Mouse (Mus musculus): ENCODE measurements around the gene Nupr1l. TPM values are rescaled to one million over a fixed set of nuclear protein-coding genes. Genes with fewer than 3 reads are reported as not detected.

Gene Nupr1l
- polyA plus RNA-seq (2015; fragmentation: Nextera tagmentation; extraction: Ambion mirVana), result 6.3 and 7.2 TPM in 2 replicates

DNA sequence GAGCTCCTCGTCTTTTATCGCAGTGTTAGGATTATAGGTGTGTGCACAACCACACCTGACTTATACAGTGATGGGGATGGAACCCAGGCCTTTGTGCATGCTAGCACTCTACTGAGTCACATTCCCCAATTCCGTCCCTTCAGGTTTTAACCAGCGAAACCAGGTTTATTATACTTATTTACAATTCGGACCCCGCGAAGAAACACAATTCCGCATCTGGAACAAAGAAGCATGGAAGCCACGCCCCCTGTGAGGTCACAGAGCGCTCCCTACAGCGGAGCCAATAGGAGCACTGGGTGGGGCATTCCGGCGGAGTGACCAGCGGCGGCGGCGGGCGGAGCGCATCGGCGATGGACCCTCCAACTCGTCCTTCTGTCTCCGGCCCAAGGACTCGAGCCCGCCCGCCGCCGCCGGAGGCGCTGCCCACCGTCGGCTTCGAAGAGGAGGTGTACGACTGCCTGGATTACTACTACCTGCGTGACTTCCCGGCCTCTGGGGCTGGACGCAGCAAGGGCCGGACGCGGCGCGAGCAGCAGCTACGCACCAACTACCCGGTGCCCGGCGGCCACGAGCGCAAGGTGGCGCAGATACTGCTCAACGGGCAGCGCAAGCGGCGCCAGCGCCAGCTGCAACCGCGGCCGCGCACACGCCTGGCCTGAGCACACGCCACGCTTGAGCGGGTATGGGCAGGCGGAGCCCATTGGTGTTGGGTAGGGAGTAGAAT lies at the start of gene Nupr1l:
Gene Nupr1l, plus strand, starts transcription at position 299 of the 724 bp plus-strand sequence.
- ATAC-seq, result peak; percentile 99
- Histone ChIP-seq H3K27ac (peak within 1 kb of the TSS; percentile 97), H3K4me3 (replicated peaks) (peak within 1 kb of the TSS; percentile 63), H3K4me1 (replicated peaks) (peaks cover 12% of the 10 kb centered on the region), H3K36me3 (0 out of 2 replicates have a peak, but pooled peaks cover 6% of the 10 kb centered on the region), H3K9me3 (no peaks in the 10 kb centered on the region), H3K9ac (replicated peaks) (peak within 1 kb of the TSS; percentile 82), H3K4me2 (replicated peaks) (peak within 1 kb of the TSS; percentile 75), H3K27me3 (no peaks in the 10 kb centered on the region)
- WGBS, result under 1% methylated on average over 63 of the region's 63 CpGs

DNA sequence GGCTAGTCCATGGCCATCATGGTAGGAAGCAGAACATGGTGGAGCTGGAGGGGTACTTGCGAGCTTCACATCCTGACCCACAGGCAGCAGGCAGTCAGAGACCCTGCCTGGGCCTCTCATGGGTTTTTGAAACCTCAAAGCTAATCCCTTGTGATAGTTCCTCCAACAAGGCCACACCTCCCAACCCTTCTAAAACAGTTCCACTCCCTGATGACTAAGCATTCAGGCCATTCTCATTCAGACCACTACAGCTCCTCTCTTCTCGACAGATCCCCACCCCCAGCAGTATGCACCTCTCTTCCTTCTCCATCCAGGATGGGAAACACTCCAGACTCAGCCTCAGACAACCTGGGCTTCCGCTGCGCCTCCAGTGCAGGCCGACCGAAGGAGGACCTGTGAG lies 46.0 kb upstream of the Nupr1l start:
- no peak overlapping the region for H3K4me2 ChIP-seq (replicated peaks)
- H3K36me3 ChIP-seq, result peaks cover 55% of the 10 kb centered on the region
- H3K9ac ChIP-seq (replicated peaks), result no peak overlapping the region
- H3K4me1 ChIP-seq (replicated peaks), result peaks cover 4% of the 10 kb centered on the region; the same call in 1 of the 2 replicates
- H3K4me3 ChIP-seq (replicated peaks), result no peak overlapping the region
- no peaks in the 10 kb centered on the region for H3K9me3 ChIP-seq
- H3K27me3 ChIP-seq, result 0 out of 2 replicates have a peak, but pooled peaks cover 4% of the 10 kb centered on the region
- H3K27ac ChIP-seq, result no peak overlapping the region
- WGBS, result 98% methylated on average over 6 of the region's 6 CpGs
- ATAC-seq, result no peak

DNA sequence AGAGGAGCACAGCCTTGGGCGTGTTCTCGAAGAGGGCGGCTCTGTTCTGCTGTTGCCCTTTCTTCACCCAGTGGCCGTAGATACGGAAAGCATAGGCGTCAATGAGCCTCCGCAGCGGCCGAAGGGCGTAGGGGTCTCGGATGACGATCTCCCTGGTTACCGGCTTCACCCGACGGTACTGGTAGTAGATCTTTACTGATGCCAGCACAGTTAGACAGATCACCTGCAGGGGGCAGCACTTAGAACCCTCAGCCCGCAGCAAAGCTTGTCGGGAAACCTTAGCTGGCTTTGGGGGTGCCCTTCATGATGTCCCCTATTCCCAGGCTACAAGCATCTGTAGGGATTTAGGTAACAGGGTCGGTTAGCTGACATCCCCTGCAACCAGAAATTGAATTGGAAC lies 43.9 kb upstream of the Nupr1l start:
- no peak for ATAC-seq
- no peak overlapping the region for H3K4me2 ChIP-seq (replicated peaks)
- 13% methylated on average over 18 of the region's 18 CpGs for WGBS

DNA sequence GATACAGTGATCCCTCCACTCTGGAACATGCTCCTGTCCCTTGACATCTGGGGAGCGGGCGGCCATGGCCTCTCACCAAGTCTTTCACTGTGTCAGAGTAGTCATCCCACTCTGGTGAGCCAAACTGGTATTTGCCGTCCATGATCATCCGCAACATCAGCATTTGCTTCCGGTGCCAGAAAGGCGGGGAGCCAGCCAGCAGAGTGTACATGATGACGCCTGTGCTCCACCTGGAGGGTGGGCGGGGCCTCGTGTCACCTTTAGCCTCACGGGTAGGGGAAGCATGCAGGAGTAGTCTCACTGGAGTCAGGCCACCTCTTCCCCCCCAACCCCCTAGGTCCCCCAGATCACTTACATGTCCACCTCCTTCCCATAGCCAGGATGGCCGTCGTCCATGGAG lies 42.5 kb upstream of the Nupr1l start:
- H3K27ac ChIP-seq, result no peak overlapping the region
- H3K36me3 ChIP-seq, result peaks cover 22% of the 10 kb centered on the region
- H3K27me3 ChIP-seq, result 0 out of 2 replicates have a peak, but pooled peaks cover 4% of the 10 kb centered on the region
- H3K4me3 ChIP-seq (replicated peaks), result no peak overlapping the region
- H3K4me2 ChIP-seq (replicated peaks), result no peak overlapping the region
- no peak for ATAC-seq
- H3K4me1 ChIP-seq (replicated peaks), result peaks cover 4% of the 10 kb centered on the region; the same call in 1 of the 2 replicates
- H3K9ac ChIP-seq (replicated peaks), result no peak overlapping the region
- 91% methylated on average over 12 of the region's 12 CpGs for WGBS
- H3K9me3 ChIP-seq, result no peaks in the 10 kb centered on the region

More for the DNA sequence above, 43.9 kb upstream of the Nupr1l start:
- H3K4me1 ChIP-seq (replicated peaks), result peaks cover 4% of the 10 kb centered on the region; the same call in 1 of the 2 replicates
- H3K27ac ChIP-seq, result no peak overlapping the region
- H3K9ac ChIP-seq (replicated peaks), result no peak overlapping the region
- H3K27me3 ChIP-seq, result 0 out of 2 replicates have a peak, but pooled peaks cover 4% of the 10 kb centered on the region
- no peak overlapping the region for H3K4me3 ChIP-seq (replicated peaks)
- H3K36me3 ChIP-seq, result peaks cover 36% of the 10 kb centered on the region
- no peaks in the 10 kb centered on the region for H3K9me3 ChIP-seq

DNA sequence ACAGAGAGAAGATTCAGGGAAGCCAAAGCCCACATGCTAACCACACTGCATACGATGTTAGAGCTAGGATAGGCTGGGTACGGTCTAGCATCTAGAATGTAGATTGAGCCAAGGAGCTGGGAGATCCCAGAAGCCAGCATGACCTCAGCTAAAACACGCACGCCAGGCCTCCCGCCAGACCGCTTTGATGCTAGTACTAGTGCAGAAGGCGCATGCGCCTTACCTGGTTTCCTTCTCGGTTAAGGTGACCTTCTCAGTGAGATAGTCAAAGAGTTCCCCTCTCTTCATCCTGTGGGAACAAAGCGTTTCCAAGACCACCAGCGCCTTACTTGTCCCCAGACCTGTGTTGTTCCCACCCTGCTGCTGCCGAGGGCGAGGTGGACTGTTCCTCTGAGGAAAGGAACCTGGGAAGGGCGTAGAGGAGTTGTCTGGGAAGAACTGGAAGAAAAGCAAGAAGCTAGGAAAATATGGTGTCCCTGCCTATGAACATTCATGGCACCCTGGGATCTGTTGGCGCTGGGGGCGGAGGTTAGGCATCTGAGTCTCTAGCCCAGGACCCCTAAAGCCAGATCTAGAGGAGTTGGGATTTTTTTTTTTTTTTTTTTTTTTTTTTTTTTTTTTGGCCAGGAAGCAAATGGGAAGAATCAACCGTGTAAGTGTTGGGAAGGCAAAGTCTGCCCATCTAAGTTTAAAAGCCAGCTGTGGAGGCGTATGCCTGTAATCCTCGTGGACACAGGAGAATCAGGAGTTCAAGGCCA lies 38.9 kb upstream of the Nupr1l start:
- Histone ChIP-seq H3K27ac (no peak overlapping the region), H3K36me3 (no peaks in the 10 kb centered on the region), H3K27me3 (no peaks in the 10 kb centered on the region), H3K4me1 (replicated peaks) (0 out of 2 replicates have a peak, but pooled peaks cover under 1% of the 10 kb centered on the region), H3K4me3 (replicated peaks) (no peak overlapping the region), H3K9me3 (no peaks in the 10 kb centered on the region), H3K9ac (replicated peaks) (no peak overlapping the region), H3K4me2 (replicated peaks) (no peak overlapping the region)
- no peak for ATAC-seq
- 91% methylated on average over 19 of the region's 19 CpGs for WGBS

DNA sequence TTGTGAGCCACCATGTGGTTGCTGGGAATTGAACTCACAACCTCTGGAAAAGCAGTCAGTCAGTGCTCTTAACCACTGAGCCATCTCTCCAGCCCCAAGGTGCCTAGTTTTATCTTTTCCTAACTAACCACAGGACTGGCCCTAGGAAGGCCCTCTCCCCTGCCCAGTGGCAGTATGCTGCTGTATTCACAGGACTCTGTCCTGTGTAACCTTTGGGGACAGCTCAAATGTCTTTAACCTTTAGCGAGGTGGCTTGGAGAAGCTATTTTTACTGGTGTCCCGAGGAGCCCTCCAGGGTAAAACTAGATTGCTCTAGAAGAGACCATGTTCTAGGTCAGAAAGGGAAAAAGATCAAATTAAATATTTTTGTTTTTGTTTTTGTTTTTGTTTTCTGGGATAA lies 37.1 kb upstream of the Nupr1l start:
- Histone ChIP-seq H3K4me3 (replicated peaks) (no peak overlapping the region), H3K36me3 (no peaks in the 10 kb centered on the region), H3K27me3 (no peaks in the 10 kb centered on the region), H3K9ac (replicated peaks) (no peak overlapping the region), H3K4me2 (replicated peaks) (no peak overlapping the region), H3K4me1 (replicated peaks) (no peaks in the 10 kb centered on the region), H3K9me3 (no peaks in the 10 kb centered on the region), H3K27ac (no peak overlapping the region)
- WGBS, result 78% methylated on average over 2 of the region's 2 CpGs
- no peak for ATAC-seq

DNA sequence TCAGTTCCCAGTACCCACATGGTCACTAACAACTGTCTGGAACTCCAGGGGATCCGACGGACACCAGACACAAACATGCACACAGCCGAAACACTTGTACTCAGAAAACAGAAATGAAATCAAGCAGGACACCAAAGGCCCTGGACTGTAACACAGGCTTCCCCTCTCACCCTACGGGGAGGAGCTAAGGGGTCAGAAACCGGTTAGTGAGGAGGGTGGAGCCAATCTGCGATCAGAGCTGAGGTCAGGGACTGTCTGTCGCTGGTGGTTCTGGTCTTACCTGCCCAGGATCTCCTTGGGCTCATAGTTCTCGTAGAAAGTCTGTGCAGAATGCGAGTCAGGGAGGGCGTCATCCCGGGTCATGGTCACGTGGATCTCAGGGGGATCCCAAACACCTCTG lies 34.4 kb upstream of the Nupr1l start:
- 86% methylated on average over 12 of the region's 12 CpGs for WGBS
- Histone ChIP-seq H3K9ac (replicated peaks) (no peak overlapping the region), H3K27ac (no peak overlapping the region), H3K36me3 (no peaks in the 10 kb centered on the region), H3K27me3 (no peaks in the 10 kb centered on the region), H3K4me1 (replicated peaks) (no peaks in the 10 kb centered on the region), H3K4me2 (replicated peaks) (no peak overlapping the region), H3K9me3 (no peaks in the 10 kb centered on the region), H3K4me3 (replicated peaks) (no peak overlapping the region)
- no peak for ATAC-seq

DNA sequence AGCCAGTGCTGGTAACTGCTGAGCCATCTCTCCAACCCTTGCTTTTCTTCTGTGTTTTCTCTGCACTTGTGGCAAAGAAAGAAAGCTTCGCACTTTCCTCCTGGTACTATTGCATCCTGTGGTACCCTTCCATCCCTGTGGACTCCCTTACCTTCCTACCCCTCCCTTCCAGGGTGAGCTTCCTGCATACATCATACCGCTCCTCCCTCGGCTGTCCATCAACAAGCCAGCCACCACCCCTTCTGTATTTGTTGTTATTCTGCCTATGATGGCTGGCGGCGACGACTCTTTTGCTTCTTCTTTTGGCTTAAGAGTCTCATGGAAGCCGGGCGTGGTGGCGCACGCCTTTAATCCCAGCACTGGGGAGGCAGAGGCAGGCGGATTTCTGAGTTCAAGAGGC lies 33.2 kb upstream of the Nupr1l start:
- H3K36me3 ChIP-seq, result peaks cover 3% of the 10 kb centered on the region; the same call in 1 of the 2 replicates
- no peak overlapping the region for H3K9ac ChIP-seq (replicated peaks)
- H3K27ac ChIP-seq, result no peak overlapping the region
- no peaks in the 10 kb centered on the region for H3K4me1 ChIP-seq (replicated peaks)
- WGBS, result 81% methylated on average over 11 of the region's 11 CpGs
- H3K27me3 ChIP-seq, result no peaks in the 10 kb centered on the region
- no peak for ATAC-seq
- H3K4me2 ChIP-seq (replicated peaks), result no peak overlapping the region
- no peaks in the 10 kb centered on the region for H3K9me3 ChIP-seq
- no peak overlapping the region for H3K4me3 ChIP-seq (replicated peaks)

DNA sequence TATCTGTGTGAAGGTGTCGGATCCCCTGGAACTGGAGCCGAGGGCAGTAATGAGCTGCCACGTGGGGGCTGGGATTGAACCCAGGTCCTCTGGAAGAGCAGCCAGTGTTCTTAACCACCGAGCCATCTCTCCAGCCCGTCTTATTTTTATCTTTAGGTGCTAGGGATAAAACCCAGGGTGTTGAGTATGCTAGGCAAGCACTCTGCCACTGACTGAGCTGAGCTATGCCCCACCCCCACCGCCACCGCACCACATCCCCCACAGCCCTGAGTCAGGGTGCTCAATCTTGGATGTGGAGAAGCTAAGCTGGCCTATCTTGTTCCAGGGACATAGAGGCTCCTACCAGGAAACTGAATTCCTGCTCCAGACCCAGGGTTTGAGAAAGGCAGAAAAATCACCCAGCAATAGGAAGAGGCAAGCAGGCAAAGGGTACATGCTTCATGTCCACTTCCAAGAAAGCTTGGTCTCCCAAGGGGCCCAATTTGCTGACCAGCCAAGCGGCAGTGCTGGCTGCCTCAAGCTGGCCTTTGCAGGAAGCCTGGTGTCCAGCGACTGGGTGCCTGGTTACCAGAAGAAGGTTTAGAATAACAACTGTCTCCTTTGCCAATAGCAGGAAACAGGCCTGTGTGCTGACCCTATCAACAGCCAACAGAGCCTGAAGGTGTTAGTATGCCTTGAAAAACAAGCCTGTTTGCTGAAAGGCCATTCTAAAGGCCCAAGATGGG lies 30.4 kb upstream of the Nupr1l start:
- Histone ChIP-seq H3K27me3 (no peaks in the 10 kb centered on the region), H3K9ac (replicated peaks) (no peak overlapping the region), H3K9me3 (no peaks in the 10 kb centered on the region), H3K4me3 (replicated peaks) (no peak overlapping the region), H3K36me3 (peaks cover 26% of the 10 kb centered on the region), H3K4me2 (replicated peaks) (no peak overlapping the region), H3K4me1 (replicated peaks) (no peaks in the 10 kb centered on the region), H3K27ac (no peak overlapping the region)
- no peak for ATAC-seq
- 78% methylated on average over 9 of the region's 9 CpGs for WGBS

DNA sequence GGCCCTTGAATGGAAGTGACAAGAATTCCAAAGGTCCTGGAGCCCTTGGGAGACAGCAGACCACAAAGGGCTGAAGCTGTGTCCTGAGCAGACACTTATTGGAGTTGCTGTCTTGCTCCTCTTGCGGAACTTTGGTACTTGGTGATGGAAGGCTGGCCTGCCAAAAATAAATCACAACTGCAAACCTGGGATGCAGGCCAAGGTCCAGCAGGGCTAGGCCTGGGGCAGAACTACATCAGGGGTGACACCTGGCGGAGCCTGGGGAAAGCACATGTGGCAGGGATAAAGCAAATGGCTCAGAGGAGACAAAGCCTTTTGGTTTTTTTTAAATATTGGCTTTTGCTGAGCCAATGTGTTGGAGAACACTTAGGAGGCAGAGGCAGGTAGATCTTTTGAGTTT lies 29.4 kb upstream of the Nupr1l start:
- no peak for ATAC-seq
- 74% methylated on average over 2 of the region's 2 CpGs for WGBS
- H3K4me1 ChIP-seq (replicated peaks), result no peaks in the 10 kb centered on the region
- no peaks in the 10 kb centered on the region for H3K9me3 ChIP-seq
- H3K27ac ChIP-seq, result no peak overlapping the region
- no peak overlapping the region for H3K4me2 ChIP-seq (replicated peaks)
- no peak overlapping the region for H3K9ac ChIP-seq (replicated peaks)
- H3K27me3 ChIP-seq, result no peaks in the 10 kb centered on the region
- H3K4me3 ChIP-seq (replicated peaks), result no peak overlapping the region
- peaks cover 33% of the 10 kb centered on the region for H3K36me3 ChIP-seq

DNA sequence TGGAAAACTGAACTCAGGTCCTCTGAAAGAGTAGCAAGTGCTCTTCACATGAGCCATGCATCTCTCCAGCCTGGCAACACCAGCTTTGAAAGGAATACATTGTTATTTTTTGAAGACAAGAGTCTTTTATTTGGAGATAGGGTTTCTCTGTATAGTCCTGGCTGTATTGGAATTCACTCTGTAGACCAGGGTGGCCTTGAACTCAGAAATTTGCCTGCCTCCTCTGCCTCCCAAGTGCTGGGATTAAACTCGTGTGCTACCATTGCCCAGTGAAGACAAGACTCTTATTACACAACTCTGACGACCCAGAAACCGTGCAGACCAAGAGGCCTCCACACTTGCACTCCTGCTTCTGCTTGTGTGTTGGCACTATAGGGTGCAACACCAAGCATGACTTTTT lies 28.5 kb upstream of the Nupr1l start:
- Histone ChIP-seq H3K4me1 (replicated peaks) (peaks cover 5% of the 10 kb centered on the region; the same call in 1 of the 2 replicates), H3K9me3 (no peaks in the 10 kb centered on the region), H3K27ac (no peak overlapping the region), H3K27me3 (no peaks in the 10 kb centered on the region), H3K4me2 (replicated peaks) (no peak overlapping the region), H3K4me3 (replicated peaks) (no peak overlapping the region), H3K9ac (replicated peaks) (no peak overlapping the region), H3K36me3 (peaks cover 38% of the 10 kb centered on the region)
- no peak for ATAC-seq
- 65% methylated on average over 3 of the region's 3 CpGs for WGBS

DNA sequence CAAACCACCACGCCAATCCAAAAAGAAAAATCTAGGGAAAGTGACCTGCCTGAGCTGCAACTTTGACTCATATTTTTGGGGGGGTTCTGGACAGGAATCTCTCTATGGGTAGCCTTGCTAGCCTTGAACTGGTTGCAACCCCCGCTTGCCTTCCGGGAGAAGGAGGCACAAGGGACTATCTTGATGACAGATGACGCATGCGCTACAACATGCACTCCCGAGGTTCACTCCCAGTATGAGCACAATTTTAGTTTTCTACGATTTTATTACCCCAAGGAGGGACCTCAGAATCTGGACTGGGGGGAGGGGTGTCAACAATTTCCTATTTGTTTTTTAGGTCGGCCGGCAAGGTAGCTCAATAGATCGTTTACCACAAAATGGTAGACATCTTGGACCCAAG lies 22.1 kb upstream of the Nupr1l start:
- H3K4me1 ChIP-seq (replicated peaks), result peaks cover 21% of the 10 kb centered on the region
- H3K27me3 ChIP-seq, result no peaks in the 10 kb centered on the region
- no peak for ATAC-seq
- peak overlapping the region; percentile 91 for H3K4me2 ChIP-seq (replicated peaks)
- H3K9ac ChIP-seq (replicated peaks), result peak overlapping the region; percentile 89
- WGBS, result 46% methylated on average over 10 of the region's 10 CpGs
- peak overlapping the region; percentile 94 for H3K27ac ChIP-seq
- no peaks in the 10 kb centered on the region for H3K9me3 ChIP-seq
- peak overlapping the region; percentile 87 for H3K4me3 ChIP-seq (replicated peaks)
- peaks cover 27% of the 10 kb centered on the region for H3K36me3 ChIP-seq

Data from midbrain, embryonic 13.5 days (tissue).